Mouse (Mus musculus) left cerebral cortex, adult 9 months (tissue): ENCODE measurements around the gene Rreb1.

ENCODE experiments used
- DNase-seq, 2 experiments: peaks; one replicate each; pipeline ENCODE4 v3.0.0; 2022; ENCODE audit warnings: low spot score in 2 of 2

Gene Rreb1

GRCm38 (mm10) chr13:37876836-37877235 is 98.6 kb downstream of the Rreb1 start:
- no peak for DNase-seq

DNA sequence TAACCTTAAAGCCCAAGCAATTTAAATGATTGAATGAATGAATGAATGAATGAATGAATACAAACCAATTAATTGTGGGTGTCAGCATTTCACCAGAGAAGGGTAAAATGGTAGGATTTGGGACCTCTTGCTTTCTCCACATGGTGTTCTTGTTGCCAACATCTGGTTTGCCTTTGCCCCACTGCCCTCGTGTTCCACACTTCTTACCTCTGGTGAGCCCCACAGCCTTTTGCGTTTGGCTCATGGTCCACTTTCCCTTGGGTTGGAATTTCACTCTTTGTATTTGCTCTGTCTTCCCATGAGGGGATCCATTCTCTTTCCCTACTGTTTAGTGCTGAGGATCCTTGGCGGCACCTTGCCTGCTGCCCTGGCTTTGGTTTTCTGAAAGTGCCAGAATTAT is 99.0 kb downstream of the Rreb1 start:
- DNase-seq, result no peak

GRCm38 (mm10) chr13:37878918-37879331 is 100.7 kb downstream of the Rreb1 start:
- no peak for DNase-seq

GRCm38 (mm10) chr13:37879556-37879955 is 101.4 kb downstream of the Rreb1 start:
- DNase-seq, result no peak

DNA sequence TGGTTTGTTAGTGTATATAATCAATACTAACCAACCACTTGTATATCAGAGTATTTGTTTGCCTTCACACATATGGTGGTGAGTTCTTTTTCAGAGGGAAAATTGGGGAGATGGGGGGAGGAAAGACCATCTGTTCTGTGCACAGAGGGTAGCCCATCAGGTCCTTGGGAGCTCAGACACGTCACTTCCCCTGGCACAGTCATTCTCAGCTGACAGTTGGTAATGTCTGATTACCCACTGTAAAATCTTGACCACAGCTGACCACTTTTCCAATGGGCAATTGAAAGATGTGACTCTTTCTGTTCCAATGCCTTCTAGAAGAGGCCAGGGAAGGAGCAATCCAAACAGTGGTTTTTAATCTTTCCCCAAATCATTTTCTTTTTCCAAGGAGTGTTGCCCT is 101.8 kb downstream of the Rreb1 start:
- no peak for DNase-seq

DNA sequence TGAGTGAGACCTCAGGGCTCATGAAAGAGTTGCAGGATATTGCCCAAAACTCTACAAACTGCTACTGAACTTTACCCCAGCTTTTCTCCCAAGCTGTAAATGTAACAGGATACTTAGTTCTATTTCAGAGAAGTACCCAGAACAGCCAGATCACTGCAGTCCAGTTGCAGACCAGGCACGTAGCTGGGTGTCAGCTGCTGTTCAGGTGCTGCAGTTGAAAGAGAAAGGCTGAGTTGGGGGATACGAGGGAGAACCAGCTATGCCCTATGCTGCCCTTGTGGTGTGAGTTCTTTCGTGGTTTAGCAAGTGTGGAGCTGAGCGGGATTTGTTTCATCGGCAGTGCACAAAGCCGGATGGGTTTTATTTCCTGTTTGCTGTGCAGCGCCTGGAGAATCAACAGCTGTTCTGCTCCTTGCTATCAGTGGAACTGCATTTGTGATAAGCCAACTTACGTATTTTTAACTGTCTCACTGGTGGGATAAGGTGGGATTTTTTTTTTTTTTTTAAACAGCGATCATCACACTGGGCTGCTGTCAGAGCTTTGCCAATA is 102.5 kb downstream of the Rreb1 start:
- DNase-seq, result no peak

GRCm38 (mm10) chr13:37882521-37882920 is 104.3 kb downstream of the Rreb1 start:
- DNase-seq, result no peak

GRCm38 (mm10) chr13:37883008-37883407 is 104.8 kb downstream of the Rreb1 start:
- DNase-seq, result no peak

GRCm38 (mm10) chr13:37885392-37885791 is 107.2 kb downstream of the Rreb1 start:
- no peak for DNase-seq

- DNase-seq, result no peak
Observed at GRCm38 (mm10) chr13:37886024-37886423, 107.8 kb downstream of the Rreb1 start.

DNA sequence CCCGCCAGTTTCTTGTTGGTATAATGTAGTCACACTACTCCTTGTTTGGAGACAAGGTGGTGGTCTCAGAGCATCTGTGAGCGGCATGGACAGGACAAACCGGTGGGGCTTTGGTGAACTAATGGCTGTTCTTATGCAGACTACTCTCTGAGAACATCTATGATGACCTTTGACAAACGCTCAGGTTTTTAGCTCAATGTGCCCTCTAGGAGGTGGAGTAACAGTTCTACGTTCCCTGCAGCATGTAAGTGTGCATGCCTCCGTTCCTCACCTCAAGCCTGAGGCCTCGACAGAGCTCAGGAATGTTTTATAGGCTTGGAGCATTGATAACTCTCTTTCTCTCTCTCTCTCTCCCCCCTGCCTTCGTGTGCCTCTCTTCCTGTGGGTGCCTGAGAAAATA is 116.6 kb downstream of the Rreb1 start:
- no peak for DNase-seq

DNA sequence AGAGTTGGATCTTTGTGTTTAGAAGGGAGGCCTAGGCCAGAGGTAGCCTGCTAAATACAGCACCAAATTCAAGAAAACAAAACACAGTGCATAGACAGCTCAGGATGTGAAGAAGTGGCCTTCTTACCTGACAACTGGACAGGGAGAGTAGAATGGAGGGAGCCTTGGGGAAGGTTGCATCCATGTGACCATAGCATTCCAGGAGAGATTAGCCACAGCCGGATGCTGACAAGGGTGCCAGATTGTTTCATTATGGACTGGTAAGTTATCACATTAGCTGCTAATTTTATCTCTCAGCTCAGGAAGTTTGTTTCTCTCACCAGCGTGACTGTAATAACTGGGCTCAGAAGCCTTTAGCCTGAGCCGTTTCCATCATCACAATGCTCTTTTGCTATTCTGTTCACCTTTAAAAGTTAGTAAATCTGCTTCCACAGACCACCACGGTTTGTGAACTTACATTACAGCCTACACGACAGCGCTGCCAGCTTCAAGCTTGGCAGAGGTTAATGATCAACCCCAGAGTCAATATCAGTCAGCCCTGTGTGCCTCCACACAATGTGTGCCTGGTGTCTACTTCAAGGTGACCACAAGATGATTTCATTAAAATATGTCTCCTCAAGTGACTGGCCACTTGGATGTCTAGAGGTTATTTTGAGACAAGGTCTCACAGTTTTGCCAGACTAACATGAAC is 117.5 kb downstream of the Rreb1 start:
- no peak for DNase-seq

- no peak for DNase-seq
Observed at GRCm38 (mm10) chr13:37896423-37896822, 118.2 kb downstream of the Rreb1 start.

DNA sequence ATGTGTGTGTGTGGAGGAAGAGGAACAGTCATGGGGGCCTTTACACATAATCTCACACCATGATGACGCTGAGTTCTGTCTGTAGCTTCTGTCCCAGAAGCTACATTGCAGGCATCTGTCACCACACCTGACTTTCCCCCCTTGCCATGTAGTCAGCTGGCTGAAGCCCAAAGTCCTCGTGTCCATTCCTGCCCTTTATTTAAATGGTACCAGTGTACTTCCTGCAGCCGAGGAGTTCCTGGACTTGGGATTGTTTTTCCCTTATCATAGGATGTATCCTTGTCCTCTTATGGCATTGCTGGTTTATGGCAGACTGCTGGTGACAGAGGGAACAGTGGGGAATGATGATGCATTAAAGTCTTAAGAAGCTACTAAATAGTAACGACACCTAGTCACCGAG is 120.6 kb downstream of the Rreb1 start:
- no peak for DNase-seq

GRCm38 (mm10) chr13:37903036-37903435 is 124.8 kb downstream of the Rreb1 start:
- DNase-seq, result no peak

- DNase-seq, result no peak
Observed at GRCm38 (mm10) chr13:37903476-37903875, 125.3 kb downstream of the Rreb1 start.

- no peak for DNase-seq
Observed at GRCm38 (mm10) chr13:37904436-37904835, 126.2 kb downstream of the Rreb1 start.

DNA sequence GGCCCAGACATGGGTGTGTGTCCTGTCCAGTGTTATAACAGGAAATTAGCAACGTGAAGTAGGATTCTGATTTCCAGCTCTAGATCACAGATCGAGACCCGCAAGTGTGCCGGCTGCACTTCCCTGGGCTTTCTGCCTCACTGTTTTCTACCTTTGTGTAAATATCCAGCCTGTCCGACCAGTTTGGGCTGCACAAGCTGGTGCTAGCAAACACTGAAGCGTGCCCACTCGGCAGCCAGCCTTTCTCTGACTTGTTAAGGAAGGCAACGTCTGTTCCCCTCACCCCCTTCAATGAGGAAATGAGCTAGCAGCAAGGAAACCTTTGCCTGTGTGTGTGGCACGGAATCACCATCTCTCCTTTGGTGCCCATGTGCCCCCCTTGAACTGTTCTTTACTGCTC is 129.9 kb downstream of the Rreb1 start:
- peak in 1 of 2 experiments; percentile 34 for DNase-seq

- DNase-seq, result peak in 1 of 2 experiments; percentile 52
Observed at GRCm38 (mm10) chr13:37908493-37908892, 130.3 kb downstream of the Rreb1 start.

DNA sequence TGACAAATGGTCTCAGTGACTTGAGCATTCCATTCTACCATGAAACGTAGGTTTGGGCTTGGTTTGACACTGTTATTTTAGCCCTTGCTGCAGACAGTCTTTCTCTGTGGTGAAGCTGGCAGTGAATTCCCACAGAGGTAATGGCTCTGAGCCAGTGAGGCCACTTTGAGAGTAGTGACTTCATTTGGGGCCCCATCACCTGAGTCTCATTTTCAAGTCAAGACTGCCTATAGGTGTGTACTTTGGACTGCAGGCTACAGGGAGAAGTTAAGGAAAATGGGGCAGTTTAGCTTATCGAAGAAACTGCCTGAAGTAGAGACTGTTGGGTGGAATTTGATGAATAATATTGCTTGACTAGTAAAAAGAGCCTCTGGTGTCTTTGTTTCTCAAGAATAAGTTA is 131.0 kb downstream of the Rreb1 start:
- no peak for DNase-seq

- no peak for DNase-seq
Observed at GRCm38 (mm10) chr13:37912011-37912410, 133.8 kb downstream of the Rreb1 start.

- DNase-seq, result no peak
Observed at GRCm38 (mm10) chr13:37912591-37913467, 134.6 kb downstream of the Rreb1 start.

DNA sequence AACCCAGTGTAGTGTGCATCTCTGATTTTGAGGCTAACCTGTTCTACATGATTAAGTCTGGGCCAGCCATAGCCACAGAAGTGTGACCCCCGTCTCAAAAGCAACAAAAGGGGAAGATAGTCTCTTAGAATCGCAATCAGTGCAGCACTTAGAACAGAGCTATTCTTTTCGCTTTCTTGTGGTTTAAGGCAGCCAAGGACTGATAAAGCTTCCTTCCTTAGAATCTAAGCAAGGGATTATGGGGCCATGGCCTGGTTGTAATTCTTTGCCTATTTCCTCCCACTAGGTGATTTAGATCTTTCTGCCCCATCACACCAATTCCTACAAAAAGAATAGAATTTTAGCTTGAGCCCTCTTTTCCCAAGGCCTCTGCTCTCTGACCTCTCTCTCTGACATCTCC is 135.8 kb downstream of the Rreb1 start:
- DNase-seq, result no peak
